In genomic region chr1:172650519-172651287, GRCm38 (mm10) we compare ENCODE assay signal across 9 mouse cellular contexts. TPM values are rescaled to one million over a fixed set of nuclear protein-coding genes. Genes with fewer than 3 reads are reported as not detected.
A peak's percentile ranks its signal among the peaks of the same experiment; 100 is the strongest.
DNase-seq lines count a peak whose midpoint lies in the region; ATAC-seq lines count a peak whose summit lies in the region.
"Had no signal": no experiment of that assay in that cellular context is flagged by ENCODE, and none has a peak within 500 bp of the region (broad histone marks: within the 10 kb centered on the region; RNA-seq: fewer than 3 reads in every experiment).

No protein-coding gene starts in this region.

- no peaks in the 10 kb centered on the region for H3K9me3 ChIP-seq in heart, embryonic 16.5 days (replicated peaks; ENCODE audit: control insufficient read depth, low read length)
- no peaks in the 10 kb centered on the region for H3K9me3 ChIP-seq in heart, embryonic 10.5 days
- no peaks in the 10 kb centered on the region for H3K9me3 ChIP-seq in kidney, embryonic 14.5 days (ENCODE audit: control insufficient read depth, low read length)
- H3K9me3 ChIP-seq in forebrain, embryonic 13.5 days (replicated peaks) = no peaks in the 10 kb centered on the region

- H3K36me3 ChIP-seq in heart, embryonic 16.5 days (ENCODE audit: control insufficient read depth, insufficient read depth) = no peaks in the 10 kb centered on the region
- no peaks in the 10 kb centered on the region for H3K36me3 ChIP-seq in heart, embryonic 10.5 days
- no peaks in the 10 kb centered on the region for H3K36me3 ChIP-seq in kidney, embryonic 14.5 days (ENCODE audit: control insufficient read depth, insufficient read depth, low read length)
- no peaks in the 10 kb centered on the region for H3K36me3 ChIP-seq in forebrain, embryonic 13.5 days (ENCODE audit: poor library complexity, severe bottlenecking)

- H3K27ac ChIP-seq in heart, embryonic 16.5 days (ENCODE audit: low read length) = no peak overlapping the region
- H3K27ac ChIP-seq in heart, embryonic 10.5 days = no peak overlapping the region
- H3K27ac ChIP-seq in kidney, embryonic 14.5 days (ENCODE audit: low read depth, low read length) = no peak overlapping the region
- H3K27ac ChIP-seq in forebrain, embryonic 13.5 days = no peak overlapping the region

- no peak overlapping the region for H3K4me2 ChIP-seq in heart, embryonic 16.5 days (ENCODE audit: low read depth, low read length)
- no peak overlapping the region for H3K4me2 ChIP-seq in kidney, embryonic 14.5 days (replicated peaks; ENCODE audit: low read depth, low read length)
- H3K4me2 ChIP-seq in forebrain, embryonic 13.5 days = no peak overlapping the region

- peaks cover 29% of the 10 kb centered on the region for H3K4me1 ChIP-seq in heart, embryonic 16.5 days (ENCODE audit: control insufficient read depth, insufficient read depth, low read length)
- H3K4me1 ChIP-seq in heart, embryonic 10.5 days = peaks cover 14% of the 10 kb centered on the region
- no peaks in the 10 kb centered on the region for H3K4me1 ChIP-seq in kidney, embryonic 14.5 days (ENCODE audit: control insufficient read depth, insufficient read depth, low read length)
- no peaks in the 10 kb centered on the region for H3K4me1 ChIP-seq in forebrain, embryonic 13.5 days

- H3K27me3 ChIP-seq in heart, embryonic 16.5 days (ENCODE audit: control insufficient read depth, insufficient read depth, low read length) = no peaks in the 10 kb centered on the region
- no peaks in the 10 kb centered on the region for H3K27me3 ChIP-seq in heart, embryonic 10.5 days (ENCODE audit: insufficient read depth, poor library complexity, severe bottlenecking)
- H3K27me3 ChIP-seq in kidney, embryonic 14.5 days (ENCODE audit: control insufficient read depth, insufficient read depth, low read length) = no peaks in the 10 kb centered on the region
- H3K27me3 ChIP-seq in forebrain, embryonic 13.5 days = no peaks in the 10 kb centered on the region

- no peak overlapping the region for H3K4me3 ChIP-seq in heart, embryonic 16.5 days (ENCODE audit: low read length)
- no peak overlapping the region for H3K4me3 ChIP-seq in heart, embryonic 10.5 days
- no peak overlapping the region for H3K4me3 ChIP-seq in kidney, embryonic 14.5 days (ENCODE audit: low read length)
- no peak overlapping the region for H3K4me3 ChIP-seq in forebrain, embryonic 13.5 days

- peak; percentile 45; the same call in 1 of the 2 replicates for ATAC-seq in heart, embryonic 16.5 days (replicated peaks; ENCODE audit: extremely low read depth, insufficient read depth, low FRiP score)
- peak; percentile 41 for ATAC-seq in kidney, embryonic 14.5 days (ENCODE audit: low FRiP score, low TSS enrichment)
- peak; percentile 71 for ATAC-seq in megakaryocyte-erythroid progenitor cell, adult 5-6 weeks (replicated peaks; ENCODE audit: low FRiP score, low TSS enrichment, poor library complexity, severe bottlenecking)
- ATAC-seq in forebrain, embryonic 13.5 days = no peak

- DNase-seq in heart, embryonic 10.5 days (ENCODE audit: low spot score) = no peak
- DNase-seq in 416B (ENCODE audit: low read depth) = peak; percentile 58
- DNase-seq in R1 (ENCODE audit: low read depth, low spot score) = peak; percentile 22
- no peak for DNase-seq in heart, adult 11 months

- H3K9ac ChIP-seq in heart, embryonic 16.5 days (ENCODE audit: low read length) = no peak overlapping the region
- H3K9ac ChIP-seq in kidney, embryonic 14.5 days (ENCODE audit: low read depth, low read length) = no peak overlapping the region
- no peak overlapping the region for H3K9ac ChIP-seq in forebrain, embryonic 13.5 days

- 55% methylated on average over 8 of the region's 8 CpGs for WGBS in heart, embryonic 16.5 days
- WGBS in heart, embryonic 10.5 days = 52% methylated on average over 8 of the region's 8 CpGs
- 42% methylated on average over 8 of the region's 8 CpGs for WGBS in kidney, embryonic 14.5 days
- 63% methylated on average over 8 of the region's 8 CpGs for WGBS in forebrain, embryonic 13.5 days

RNA-seq across cellular contexts. Expression of gene Dusp23, which starts 17.9 kb away (rescaled TPM):
- polyA plus RNA-seq in heart, embryonic 16.5 days (2015; fragmentation: Nextera tagmentation; extraction: Ambion mirVana) = 11.4 and 12.2 TPM in 2 replicates
- polyA plus RNA-seq in heart, embryonic 10.5 days (2016; fragmentation: Nextera tagmentation; extraction: Ambion mirVana) = 9.2 and 10.5 TPM in 2 replicates
- polyA plus RNA-seq in kidney, embryonic 14.5 days (2014; fragmentation: Nextera tagmentation; extraction: Ambion mirVana) = 17.0 and 17.2 TPM in 2 replicates
- 2.7 and 8.0 TPM in 2 replicates for total RNA-seq in megakaryocyte-erythroid progenitor cell, adult 5-6 weeks (2014; fragmentation: Nextera tagmentation)
- total RNA-seq in megakaryocyte-erythroid progenitor cell, adult 5-6 weeks (2017) = 0.76 and 1.6 TPM in 2 replicates
- polyA plus RNA-seq in forebrain, embryonic 13.5 days (2015; fragmentation: Nextera tagmentation; extraction: Ambion mirVana) = 4.8 and 6.1 TPM in 2 replicates
- total RNA-seq: neutrophil, adult 5-6 weeks had no signal

RNA-seq across cellular contexts. Expression of gene Crp, which starts 47.2 kb away (rescaled TPM):
- polyA plus RNA-seq in heart, embryonic 16.5 days (2015; fragmentation: Nextera tagmentation; extraction: Ambion mirVana) = 0.09 and 0.13 TPM in 2 replicates
- polyA plus RNA-seq in heart, embryonic 10.5 days (2016; fragmentation: Nextera tagmentation; extraction: Ambion mirVana) = 0.20 TPM in 1 of 2 replicates, not detected in the other
- polyA plus RNA-seq in kidney, embryonic 14.5 days (2014; fragmentation: Nextera tagmentation; extraction: Ambion mirVana) = 0.30 and 0.73 TPM in 2 replicates
- total RNA-seq in megakaryocyte-erythroid progenitor cell, adult 5-6 weeks (2014; fragmentation: Nextera tagmentation) = not detected in 2 replicates
- not detected in 2 replicates for total RNA-seq in megakaryocyte-erythroid progenitor cell, adult 5-6 weeks (2017)
- polyA plus RNA-seq in forebrain, embryonic 13.5 days (2015; fragmentation: Nextera tagmentation; extraction: Ambion mirVana) = 0.40 TPM in 1 of 2 replicates, not detected in the other
- total RNA-seq: neutrophil, adult 5-6 weeks had no signal

RNA-seq across cellular contexts. Expression of gene Fcrl6, which starts 48.4 kb away (rescaled TPM):
- polyA plus RNA-seq in heart, embryonic 16.5 days (2015; fragmentation: Nextera tagmentation; extraction: Ambion mirVana) = not detected in 2 replicates
- not detected in 2 replicates for polyA plus RNA-seq in heart, embryonic 10.5 days (2016; fragmentation: Nextera tagmentation; extraction: Ambion mirVana)
- not detected in 2 replicates for polyA plus RNA-seq in kidney, embryonic 14.5 days (2014; fragmentation: Nextera tagmentation; extraction: Ambion mirVana)
- not detected in 2 replicates for total RNA-seq in megakaryocyte-erythroid progenitor cell, adult 5-6 weeks (2014; fragmentation: Nextera tagmentation)
- total RNA-seq in megakaryocyte-erythroid progenitor cell, adult 5-6 weeks (2017) = not detected in 2 replicates
- polyA plus RNA-seq in forebrain, embryonic 13.5 days (2015; fragmentation: Nextera tagmentation; extraction: Ambion mirVana) = not detected in 2 replicates

Comparison
In these comparisons a context has a peak if more than half of its experiments do, and no peak if none do; other contexts are left out.
1. DNase-seq: peak in 416B (single experiment) and R1 (single experiment); none in heart, embryonic 10.5 days (single experiment) and heart, adult 11 months (single experiment).